Mouse (Mus musculus) cerebellum, adult 18-20 months (tissue): ENCODE measurements at regions not wholly inside any gene's neighbourhood (a gene's known extent, or its start where the extent isn't known, plus 50 kb on each side); places are given as distances from the start of the nearest gene placed in this dataset.

Experiments used
- DNase-seq, 2 experiments: peaks; one replicate each; pipeline ENCODE4 v3.0.0; 2021

DNA sequence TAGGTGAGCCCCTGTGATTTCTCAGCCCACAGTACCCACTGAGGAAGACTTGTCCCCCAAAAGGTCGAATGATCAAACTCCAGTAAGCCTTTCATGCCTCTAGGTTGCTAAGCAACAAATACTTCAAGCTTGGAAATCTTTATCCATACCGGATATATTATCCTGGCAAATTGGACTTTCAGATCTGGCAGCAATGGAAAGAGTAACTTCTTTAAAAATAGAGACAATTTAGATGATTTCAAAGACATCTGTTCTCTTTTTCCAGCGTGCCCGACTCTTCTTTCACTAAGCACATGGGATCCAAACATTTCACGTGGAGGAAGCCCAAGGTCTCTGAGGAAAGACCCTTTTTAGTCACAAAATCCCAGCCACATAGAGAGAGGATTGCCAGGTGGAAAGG, 645.4 kb downstream of the Insc start:
- DNase-seq, result no peak

DNA sequence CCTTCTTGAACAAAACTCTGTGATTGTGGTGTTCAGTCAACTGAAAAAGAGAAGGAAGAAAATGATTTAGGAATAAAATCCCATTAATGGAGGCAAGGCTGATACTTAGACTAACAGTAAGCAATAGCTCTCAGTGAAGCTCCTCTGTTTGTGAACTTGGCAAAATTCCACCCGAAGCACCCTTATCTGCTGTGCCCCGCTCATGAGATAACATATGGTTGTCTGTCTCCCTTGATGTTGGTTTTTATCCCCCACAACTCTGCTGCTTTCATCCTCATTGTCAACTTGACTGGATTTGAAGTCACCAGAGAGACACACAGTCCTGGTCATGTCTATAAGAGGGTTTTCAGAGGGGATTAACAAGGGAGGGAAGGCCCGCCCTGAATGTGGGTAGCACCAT, 646.1 kb downstream of the Sox6 start:
- DNase-seq, result no peak

DNA sequence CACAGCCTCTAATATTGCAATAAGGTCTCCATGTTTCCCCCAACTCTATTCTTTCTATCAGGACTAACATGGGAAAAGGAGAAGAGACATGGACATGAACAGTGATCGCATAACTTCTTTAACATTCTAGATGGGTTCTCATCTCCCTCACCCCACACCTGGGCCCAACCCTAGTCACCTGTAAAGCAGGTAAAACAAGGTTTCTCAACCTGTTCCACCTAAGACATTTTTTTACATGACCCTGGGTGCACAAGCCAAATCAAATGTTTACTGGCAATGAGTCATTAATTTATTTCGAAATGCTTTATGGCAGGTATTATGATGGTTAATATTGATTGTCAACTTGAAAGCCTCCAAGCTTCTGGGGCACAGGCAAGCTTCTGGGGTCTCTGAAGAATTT, 640.4 kb downstream of the Sox6 start:
- DNase-seq, result no peak

DNA sequence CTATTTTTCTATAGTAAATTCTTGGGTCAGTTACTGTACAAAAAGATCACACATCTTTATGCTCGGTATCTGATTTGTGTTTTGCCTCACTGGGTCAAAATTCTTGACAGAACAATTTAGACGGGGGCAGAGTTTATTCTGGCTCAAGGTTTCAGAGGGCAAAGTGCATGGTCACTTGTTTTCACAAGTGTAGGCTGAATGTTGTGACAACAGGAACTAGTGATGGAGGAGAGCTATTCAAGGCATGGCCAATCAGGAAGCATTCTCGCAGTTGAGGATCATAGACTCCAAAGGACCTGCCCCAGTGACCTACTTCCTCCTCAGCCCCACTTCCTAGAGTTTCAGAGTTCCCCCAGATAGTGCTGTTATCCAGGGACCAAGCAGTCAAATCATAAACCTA, 639.1 kb downstream of the Sox6 start:
- no peak for DNase-seq

DNA sequence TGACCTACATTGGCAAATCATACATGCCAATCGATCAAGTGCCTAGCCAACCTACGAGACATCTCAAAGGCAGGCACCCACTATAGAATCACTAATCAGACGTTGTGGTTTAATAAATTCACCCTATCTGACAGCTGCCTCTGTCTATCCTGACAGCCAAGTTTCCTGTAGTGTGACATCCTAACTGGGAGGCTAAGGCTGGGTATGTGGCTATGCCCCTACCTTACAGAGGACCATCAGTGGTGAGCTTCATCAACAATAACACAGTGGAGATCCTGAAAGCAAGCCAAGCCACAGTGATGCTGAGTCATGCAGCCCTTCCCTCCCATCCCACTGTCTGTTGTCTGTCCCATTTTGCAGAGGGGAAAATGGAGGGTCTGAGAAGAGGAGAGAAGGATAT, 630.7 kb downstream of the Sox6 start:
- no peak for DNase-seq

DNA sequence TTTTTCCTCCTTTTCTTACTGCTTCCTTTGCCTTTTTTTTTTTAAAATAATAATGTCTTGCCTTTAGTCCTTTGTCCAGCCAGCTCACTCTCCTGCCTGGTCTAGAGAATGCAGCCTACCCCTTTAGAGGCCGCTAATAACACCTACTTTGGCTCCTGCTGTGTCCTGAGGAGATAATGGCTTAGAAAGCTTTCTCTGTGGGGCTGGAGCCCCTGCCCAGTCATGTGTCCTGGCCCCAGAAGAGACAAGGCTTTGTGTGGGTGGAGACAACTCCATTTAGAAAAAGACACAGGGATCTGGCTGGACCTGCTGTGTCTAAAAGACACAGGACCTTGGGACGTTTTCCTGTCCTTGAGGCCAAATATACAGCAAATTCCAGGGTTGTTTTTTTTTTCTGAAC, 629.7 kb downstream of the Sox6 start:
- DNase-seq, result no peak

DNA sequence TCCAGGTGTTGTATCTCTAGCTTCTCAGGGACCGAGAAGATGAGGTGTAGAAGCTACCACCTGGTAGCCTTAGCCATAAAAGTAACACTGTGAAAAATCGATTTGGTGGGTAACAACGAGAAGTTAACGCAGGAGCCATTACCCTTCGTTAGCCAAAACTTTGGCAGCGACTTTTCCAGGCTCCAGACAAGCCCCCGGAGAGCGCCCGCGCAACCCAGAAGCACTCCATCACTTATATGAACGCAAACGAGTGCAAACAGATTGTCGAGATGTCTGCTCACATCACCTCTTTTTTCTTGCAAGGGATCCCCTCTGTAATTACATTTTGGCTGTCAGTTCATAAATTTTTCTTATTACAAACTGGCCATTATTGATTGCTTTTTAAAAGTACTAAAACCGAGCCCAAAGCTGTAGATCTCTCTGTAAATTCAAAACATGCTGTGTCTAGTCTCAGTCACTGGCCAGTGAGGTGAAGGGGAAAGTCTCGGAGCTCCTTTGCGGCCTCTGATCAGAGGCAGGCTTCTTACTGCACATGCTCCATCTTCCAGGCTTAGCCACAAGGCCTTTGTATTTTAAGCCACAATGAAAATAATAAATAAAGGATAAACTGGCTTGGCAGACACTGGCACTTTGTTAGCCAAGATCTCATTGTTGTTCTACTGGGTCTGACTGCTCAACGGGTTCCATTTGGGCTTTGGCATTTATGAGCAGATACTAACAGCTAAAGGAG, 627.9 kb downstream of the Sox6 start:
- DNase-seq, result no peak

DNA sequence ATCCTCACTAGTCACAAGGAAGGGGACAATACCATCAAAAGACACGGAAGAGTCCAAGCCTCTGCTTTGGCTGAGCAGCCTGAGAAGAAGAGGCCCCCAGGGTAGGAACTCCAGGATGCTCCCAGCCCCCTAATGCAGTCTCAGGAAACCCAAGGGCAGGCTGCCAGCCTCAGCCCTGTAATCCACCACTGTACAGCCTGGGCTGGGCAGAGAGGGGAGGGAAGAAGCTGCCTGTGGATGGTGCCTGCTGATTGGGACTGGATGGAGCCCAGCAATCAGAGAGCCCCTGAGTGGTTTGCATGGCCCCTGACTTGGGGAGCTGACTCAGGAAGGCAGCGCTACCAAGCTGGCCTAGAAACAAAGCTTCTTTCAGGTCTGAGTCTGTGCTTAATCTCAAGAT, 627.1 kb downstream of the Sox6 start:
- DNase-seq, result no peak

DNA sequence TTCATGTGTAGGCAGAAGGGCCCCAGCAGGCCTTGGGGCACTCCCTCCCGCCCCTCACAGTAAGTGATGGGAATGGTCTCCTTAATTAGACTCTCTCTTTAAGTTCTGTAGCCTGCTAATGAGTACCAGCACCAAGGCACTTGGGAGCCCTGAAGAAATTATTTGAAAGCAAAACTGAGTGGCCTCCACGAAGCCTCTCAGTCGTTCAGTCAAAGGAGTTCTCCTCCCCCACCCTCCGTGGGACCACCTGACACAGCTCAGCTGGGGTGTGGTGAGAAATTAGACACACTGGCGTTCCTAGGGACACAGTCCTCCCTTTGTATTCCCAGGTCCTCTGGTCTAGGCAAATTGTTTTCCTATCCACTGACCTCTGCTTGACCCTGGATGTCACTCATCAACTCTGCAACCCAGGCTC, 623.4 kb downstream of the Sox6 start:
- no peak for DNase-seq
